Mouse (Mus musculus) Muller cell, postnatal 12 days (primary cell): ENCODE results near the gene Cdc42bpb.

ENCODE experiments used
- DNase-seq: peaks from one replicate; pipeline ENCODE4 v3.0.0-alpha.2; 2015; ENCODE audit errors: inconsistent ontology term

The Cdc42bpb gene

GRCm38 (mm10) chr12:111377376-111377973 is at the start of gene Cdc42bpb:
TSS of gene Cdc42bpb (minus strand) at chr12:111377718.
- peak; percentile 97 for DNase-seq

GRCm38 (mm10) chr12:111425789-111426460 is 48.4 kb upstream of the Cdc42bpb start:
- DNase-seq, result peak; percentile 84

DNA sequence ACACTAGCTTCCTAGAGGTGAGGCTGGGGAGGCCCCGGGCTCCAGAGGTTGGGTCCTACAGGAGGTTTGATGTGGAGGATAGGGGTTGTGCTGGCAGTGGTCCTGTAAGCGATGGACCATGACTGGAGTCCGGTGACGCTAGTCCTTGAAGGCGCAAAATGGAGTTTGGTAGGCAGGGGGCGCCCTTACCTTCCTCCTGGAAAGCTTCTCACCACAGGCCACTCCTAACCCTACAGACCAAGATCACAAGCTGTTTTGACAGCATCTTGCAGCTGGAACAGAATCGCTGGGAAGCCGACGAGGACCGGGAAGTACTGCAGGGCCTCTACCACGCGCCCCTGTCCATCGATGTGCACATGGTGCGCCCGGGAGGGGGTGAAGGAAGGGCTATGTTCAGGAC is 47.7 kb upstream of the Cdc42bpb start:
- DNase-seq, result peak; percentile 72

DNA sequence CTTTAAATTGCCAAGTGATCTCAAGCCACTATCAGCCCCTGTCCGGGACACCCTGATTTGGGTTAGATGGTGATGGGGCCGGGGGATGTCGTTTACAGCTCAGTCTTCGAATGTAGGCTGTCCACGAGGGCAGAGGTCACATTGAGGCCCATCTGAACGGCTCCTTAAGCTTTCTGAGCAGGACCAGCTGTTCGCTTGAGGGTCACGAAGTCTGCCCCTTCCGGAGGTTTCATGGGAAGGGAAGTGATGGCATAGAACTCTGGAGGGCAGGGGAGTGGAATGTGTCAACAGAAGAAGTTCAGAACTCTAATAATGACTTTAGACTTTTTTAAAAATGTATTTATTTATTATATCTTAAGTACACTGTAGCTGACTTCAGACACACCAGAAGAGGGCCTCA is 47.0 kb upstream of the Cdc42bpb start:
- DNase-seq, result no peak

DNA sequence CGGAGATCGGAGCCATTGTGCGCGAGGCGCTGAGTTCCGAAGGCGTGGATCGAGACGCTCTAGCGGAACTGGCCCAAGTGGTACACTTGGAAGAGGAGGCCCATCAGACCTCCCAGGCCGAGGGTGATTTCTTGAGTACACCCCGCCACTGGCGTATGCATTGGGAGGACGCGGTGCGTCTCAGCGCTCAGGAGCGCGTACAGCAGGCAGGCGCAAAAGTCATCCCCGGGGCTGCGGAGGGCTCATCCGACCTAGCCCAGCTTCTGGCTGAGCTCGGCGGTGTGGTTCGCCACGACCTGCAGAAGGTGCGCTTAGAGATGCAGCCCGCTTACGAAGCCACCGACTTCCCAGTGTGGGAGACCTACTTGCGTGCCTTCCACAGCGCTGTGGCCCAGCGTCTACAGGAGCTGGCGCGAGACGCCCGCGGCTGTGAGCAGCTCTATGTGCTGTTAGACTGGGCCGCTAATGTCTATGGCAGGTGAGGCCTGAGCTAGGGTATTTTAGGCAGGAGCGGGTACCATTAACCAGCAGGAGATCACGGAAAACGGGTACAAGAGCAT is 46.1 kb upstream of the Cdc42bpb start:
- no peak for DNase-seq

DNA sequence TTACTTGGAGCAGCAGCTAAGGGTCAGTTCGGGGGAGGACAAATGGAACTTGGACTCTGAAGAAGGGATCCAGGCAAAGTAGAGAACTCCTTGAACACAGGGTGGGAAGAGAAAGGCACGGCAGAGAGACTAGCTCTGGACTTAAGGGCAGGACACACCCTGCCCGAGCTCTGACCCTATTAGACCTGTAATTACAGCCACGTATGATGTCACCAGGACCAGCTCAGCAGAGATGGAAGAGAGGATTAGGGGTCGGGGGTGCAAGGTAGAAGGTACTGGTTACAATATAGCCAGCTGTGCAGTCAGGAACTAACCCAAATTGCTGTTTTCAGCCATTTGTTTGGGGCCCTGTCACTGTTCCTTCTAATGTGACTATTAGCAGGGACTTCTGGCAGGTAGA is 45.3 kb upstream of the Cdc42bpb start:
- DNase-seq, result no peak

DNA sequence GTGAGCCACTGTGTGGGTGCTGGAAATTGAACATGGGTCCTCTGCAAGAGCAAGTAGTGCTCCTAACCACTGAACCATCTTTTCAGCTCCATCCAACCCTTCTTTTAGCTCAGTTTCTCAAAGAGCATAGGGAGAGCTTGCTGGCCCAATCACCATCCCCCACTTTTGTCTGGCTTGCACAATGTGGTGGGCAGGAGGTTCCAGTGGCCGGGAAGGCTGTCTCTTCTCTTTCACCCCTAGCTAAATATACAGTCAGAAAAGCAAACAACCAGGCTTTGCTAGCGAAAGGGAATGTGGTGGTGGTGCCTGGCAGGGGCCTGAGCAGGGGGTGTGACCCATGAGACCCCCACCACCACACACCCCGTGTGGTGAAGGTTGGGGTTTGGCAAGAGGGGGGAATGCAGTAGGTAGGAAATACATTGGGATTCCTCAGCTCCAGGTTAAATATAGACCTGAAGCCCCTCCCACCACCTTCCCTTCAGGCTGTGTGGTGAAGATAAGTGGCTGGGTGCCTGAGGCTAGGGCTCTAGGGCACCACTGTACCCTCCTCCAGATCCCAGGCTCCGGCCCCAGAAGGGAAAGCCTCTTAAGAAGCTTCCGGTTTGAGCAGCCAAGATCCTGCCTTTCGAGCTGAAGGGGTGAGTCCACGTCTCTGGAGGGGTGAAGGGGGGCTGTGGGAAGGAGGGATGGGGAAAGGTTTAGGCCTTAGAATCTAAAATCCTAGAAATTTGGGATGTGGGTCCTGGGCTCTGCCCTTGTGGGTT is 43.6 kb upstream of the Cdc42bpb start:
- no peak for DNase-seq

- DNase-seq, result no peak
These were observed 42.4 kb upstream of the Cdc42bpb start for GRCm38 (mm10) chr12:111419918-111420317.

DNA sequence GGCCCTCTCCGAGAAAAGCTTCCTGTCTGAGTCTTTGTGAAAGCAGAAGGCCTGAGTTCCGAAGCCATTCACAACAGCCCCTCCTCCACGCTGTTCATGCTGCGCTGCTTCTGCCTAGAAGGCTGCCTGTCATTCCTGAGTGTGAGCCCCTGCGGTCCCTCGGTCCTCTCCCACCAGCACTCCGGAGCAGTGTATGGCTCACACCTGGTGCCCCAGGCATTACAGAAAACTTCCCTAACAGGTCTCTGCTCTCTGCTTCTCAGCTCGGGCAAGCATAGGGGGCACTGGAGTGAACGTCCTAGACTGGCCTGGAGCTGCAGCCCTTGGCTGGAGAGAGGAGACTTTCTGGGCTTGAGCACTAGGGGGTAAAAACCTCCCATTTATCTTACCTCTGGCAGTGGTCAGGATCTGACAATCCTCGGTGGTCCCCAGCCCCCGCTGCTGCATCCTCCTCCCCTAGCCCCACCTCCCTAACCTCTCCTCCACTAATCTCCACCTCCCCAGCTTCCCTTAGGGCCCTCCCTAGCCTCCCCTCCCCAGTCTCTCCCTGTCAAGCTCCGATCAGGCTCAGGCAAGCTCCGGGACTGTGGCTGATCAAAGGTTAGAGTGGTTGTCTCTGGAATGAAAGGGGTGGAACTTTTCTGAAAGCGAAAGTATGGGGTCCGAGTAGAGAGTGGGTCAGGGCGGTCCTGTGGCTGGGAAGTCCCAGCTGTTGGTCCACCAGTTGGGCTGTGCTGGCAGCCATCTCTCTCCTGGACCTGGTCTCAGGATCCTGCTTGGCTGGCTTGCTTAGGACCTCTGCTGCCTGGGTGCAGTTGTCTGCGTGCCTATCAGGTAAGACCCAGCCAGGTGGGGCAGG is 39.6 kb upstream of the Cdc42bpb start, which contains the start of gene Exoc3l4:
Exoc3l4 (plus strand) TSS at position 97 of the 859 bp plus-strand sequence.
- no peak for DNase-seq

DNA sequence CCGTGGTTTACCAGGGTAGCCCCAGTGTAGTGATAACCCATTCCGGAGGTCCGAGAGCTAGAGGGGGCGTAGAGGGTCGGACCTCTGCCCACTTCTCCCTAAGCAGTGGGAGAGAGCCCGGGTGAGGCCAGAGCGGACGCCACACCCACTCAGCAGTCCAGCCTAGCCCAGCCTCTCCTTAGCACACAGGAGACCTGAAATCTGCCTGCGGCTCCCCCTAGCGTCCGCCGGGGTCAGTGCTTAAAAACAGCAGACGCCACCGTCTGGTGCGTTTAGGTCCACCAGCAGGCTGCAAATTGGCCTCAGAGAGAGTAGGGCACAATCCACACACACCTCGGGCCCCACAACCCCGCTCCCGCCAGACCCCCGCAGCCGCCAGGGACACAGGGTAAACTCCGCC is 35.8 kb upstream of the Cdc42bpb start:
- DNase-seq, result peak; percentile 94

- DNase-seq, result no peak
These were observed 35.2 kb upstream of the Cdc42bpb start for GRCm38 (mm10) chr12:111412581-111413284.

- no peak for DNase-seq
These were observed 34.3 kb upstream of the Cdc42bpb start for GRCm38 (mm10) chr12:111411631-111412355.

- DNase-seq, result no peak
These were observed 32.1 kb upstream of the Cdc42bpb start for GRCm38 (mm10) chr12:111409583-111409982.

DNA sequence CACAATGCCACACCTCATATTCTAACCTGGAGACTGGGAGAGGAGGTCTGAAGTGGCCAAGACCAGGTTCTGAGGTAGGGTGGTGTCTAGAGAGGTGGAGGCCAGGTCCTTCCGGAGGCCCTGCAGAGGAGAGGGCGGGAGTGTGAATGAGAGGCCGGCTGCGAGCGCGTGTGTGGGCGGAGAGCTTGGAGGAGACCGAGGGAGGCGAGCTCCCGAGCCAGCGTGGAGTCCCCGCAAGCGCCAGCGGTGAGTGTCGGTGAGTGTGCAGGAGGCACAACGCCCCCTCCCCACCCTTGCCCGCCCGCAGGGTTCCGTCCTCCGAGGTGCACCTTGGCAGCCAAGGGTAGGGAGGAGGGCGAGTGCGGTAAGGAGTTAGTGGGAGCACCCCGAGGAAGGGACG is 29.1 kb upstream of the Cdc42bpb start, which contains the start of gene Lbhd2:
Lbhd2 (plus strand) TSS at position 188 of the 400 bp plus-strand sequence.
- DNase-seq, result no peak

DNA sequence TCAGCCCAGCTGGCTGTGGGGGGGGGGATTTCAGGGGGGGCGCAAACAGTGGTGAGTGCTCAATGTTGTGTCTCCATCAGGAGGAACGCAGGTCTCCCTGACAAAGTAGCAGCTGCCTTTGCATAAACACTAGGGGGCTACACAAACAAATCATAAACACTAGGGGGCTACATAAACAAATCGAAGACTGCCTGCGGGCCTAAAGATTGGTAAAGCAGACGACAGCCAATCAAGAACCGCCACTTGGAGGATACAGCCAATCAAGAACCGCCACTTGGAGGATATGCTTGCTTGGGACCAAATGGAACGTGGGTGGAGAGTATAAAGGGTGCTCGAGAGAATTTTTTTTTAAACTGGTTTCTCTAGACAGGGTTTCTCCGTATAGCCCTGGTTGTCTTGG is 27.4 kb upstream of the Cdc42bpb start:
- DNase-seq, result no peak

DNA sequence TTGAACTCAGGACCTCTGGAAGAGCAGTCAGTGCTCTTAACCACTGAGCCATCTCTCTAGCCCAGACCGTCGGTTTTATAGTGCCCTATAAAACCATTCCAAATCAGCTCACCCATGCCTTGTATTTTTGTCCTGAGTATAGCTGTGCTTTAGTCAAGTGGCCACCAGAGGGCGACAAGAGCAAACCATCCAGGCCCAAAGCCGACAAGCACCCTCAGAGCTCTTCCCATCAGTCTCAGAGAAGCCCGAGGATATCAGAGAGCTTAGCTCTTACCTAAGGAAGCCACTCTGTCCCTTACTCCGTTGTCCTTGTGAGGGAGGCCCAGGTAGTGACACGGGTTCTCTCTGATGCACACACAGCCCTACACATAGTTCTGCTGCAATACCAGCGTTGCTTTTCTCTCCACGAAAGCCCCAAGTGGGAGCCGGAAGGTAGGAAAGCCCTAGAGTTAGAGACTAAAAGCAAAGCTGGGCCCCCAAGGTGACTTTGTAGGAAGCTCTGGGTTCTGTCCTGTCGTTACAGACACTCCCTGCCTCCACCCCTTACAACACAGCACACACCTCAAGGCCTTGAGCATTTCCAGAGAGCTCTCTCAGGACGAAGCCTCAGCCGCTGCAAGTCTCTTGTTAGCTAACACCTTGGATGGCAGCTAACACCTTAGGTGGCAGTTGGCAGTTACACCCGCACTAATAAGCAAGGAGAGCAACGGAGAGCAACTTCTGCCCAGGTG is 24.1 kb upstream of the Cdc42bpb start:
- DNase-seq, result peak; percentile 78

DNA sequence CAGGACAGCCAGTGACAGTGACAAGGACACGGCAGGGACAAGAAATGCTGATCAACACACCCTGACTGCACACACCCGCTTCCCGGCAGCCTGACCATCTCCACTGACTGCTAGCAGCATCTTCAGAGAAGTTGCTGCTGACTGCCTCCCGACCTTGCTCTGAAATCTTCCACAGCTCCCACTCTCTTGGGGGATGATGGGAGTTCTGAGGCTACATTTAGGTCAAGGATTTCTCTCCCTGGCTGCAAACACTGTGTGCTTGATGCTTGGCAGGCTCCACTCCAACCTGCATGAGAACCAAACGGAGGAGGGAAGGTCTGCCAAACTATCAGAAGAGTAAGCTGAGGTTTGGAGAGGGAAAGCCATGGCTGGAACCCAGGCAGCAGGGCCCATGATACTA is 19.5 kb upstream of the Cdc42bpb start:
- DNase-seq, result no peak

DNA sequence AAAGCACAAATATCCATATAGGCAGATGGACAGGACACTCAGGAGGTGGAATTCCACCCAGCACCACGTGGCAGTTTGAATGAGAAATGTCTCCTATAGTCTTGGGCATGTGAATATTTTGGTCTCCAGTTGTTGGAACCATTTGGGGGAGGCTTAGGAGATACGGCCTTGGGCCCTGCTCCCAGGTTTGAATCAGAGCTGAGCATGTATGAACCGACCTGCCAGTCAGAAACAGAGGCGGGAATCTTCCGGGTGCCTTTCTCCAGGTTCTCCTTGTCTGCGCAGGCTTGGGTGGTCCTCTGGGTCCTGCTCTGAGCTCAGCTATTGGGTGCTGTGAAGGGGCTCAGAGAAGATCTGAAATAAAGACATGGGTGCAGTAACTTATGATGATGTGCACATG is 16.5 kb upstream of the Cdc42bpb start:
- DNase-seq, result no peak

DNA sequence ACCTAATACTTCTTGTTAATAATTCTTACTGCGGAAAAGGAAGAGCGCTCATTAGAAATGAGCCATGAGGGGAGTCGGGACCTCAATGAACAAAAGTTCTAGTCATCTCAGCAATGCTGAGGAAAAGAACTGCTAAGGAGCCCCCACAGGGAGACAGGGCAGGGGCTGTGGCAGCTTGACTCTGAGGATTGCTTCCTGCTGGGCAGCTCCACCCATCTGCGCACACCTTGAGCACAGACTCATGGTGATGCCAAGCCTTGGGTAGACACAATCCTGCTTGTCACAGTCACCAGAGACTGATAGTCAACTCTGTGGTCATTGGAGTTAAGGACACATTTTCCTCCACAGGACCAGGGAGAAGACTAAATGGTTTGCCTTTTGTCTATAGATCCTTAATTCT is 9.6 kb upstream of the Cdc42bpb start:
- no peak for DNase-seq
